Mouse (Mus musculus): ENCODE measurements around the gene Tbc1d8.

The Tbc1d8 gene

GRCm38 (mm10) chr1:39365562-39365961 is 113.0 kb downstream of the Tbc1d8 start:
- no peak for ATAC-seq (ENCODE audit: low TSS enrichment)

- ATAC-seq (ENCODE audit: low TSS enrichment), result no peak
These were observed 116.1 kb downstream of the Tbc1d8 start for GRCm38 (mm10) chr1:39362515-39362893.

- no peak for ATAC-seq (ENCODE audit: low TSS enrichment)
These were observed 116.6 kb downstream of the Tbc1d8 start for GRCm38 (mm10) chr1:39361754-39362514.

GRCm38 (mm10) chr1:39349427-39349826 is 129.1 kb downstream of the Tbc1d8 start:
- peak; percentile 25; the same call in 1 of the 2 replicates for ATAC-seq (ENCODE audit: low TSS enrichment)

- peak; percentile 61; the same call in 1 of the 2 replicates for ATAC-seq (ENCODE audit: low TSS enrichment)
These were observed 129.6 kb downstream of the Tbc1d8 start for GRCm38 (mm10) chr1:39349001-39349400.

- peak; percentile 40; the same call in 1 of the 2 replicates for ATAC-seq (ENCODE audit: low TSS enrichment)
These were observed 133.5 kb downstream of the Tbc1d8 start for GRCm38 (mm10) chr1:39344981-39345600.

GRCm38 (mm10) chr1:39343242-39343641 is 135.3 kb downstream of the Tbc1d8 start:
- no peak for ATAC-seq (ENCODE audit: low TSS enrichment)

- no peak for ATAC-seq (ENCODE audit: low TSS enrichment)
These were observed 136.7 kb downstream of the Tbc1d8 start for GRCm38 (mm10) chr1:39341807-39342206.

- ATAC-seq (ENCODE audit: low TSS enrichment), result peak; percentile 25; the same call in 1 of the 2 replicates
These were observed 137.9 kb downstream of the Tbc1d8 start for GRCm38 (mm10) chr1:39340647-39341046.

GRCm38 (mm10) chr1:39340156-39340555 is 138.4 kb downstream of the Tbc1d8 start:
- no peak for ATAC-seq (ENCODE audit: low TSS enrichment)

- peak; percentile 61 for ATAC-seq (ENCODE audit: low TSS enrichment)
These were observed 139.1 kb downstream of the Tbc1d8 start for GRCm38 (mm10) chr1:39339455-39339854.

GRCm38 (mm10) chr1:39338831-39339230 is 139.7 kb downstream of the Tbc1d8 start:
- ATAC-seq (ENCODE audit: low TSS enrichment), result peak; percentile 15; the same call in 1 of the 2 replicates

GRCm38 (mm10) chr1:39336788-39337187 is 141.8 kb downstream of the Tbc1d8 start:
- 0 out of 2 replicates have a peak, but pooled peaks have one; percentile 14 for ATAC-seq (ENCODE audit: low TSS enrichment)

- no peak for ATAC-seq (ENCODE audit: low TSS enrichment)
These were observed 142.9 kb downstream of the Tbc1d8 start for GRCm38 (mm10) chr1:39335561-39336196.

GRCm38 (mm10) chr1:39332456-39332855 is 146.1 kb downstream of the Tbc1d8 start:
- ATAC-seq (ENCODE audit: low TSS enrichment), result no peak

- no peak for ATAC-seq (ENCODE audit: low TSS enrichment)
These were observed 147.5 kb downstream of the Tbc1d8 start for GRCm38 (mm10) chr1:39330857-39331594.

- peak; percentile 77 for ATAC-seq (ENCODE audit: low TSS enrichment)
These were observed 151.0 kb downstream of the Tbc1d8 start for GRCm38 (mm10) chr1:39327546-39327945.

GRCm38 (mm10) chr1:39325228-39325627 is 153.3 kb downstream of the Tbc1d8 start:
- ATAC-seq (ENCODE audit: low TSS enrichment), result no peak

GRCm38 (mm10) chr1:39321954-39322353 is 156.6 kb downstream of the Tbc1d8 start:
- ATAC-seq (ENCODE audit: low TSS enrichment), result no peak

Data from frontal cortex, adult (tissue).